Mouse (Mus musculus): ENCODE data around the gene Sirt1.

- TF ChIP-seq CTCF (conservative IDR thresholded peaks at IDR 0.05 in 1 of 2, IDR thresholded peaks at IDR 0.05 in 1 of 2; ENCODE audit: low read depth in 2 of 2, low read length in 2 of 2) = no peak
- no peak for TF ChIP-seq POLR2A (IDR thresholded peaks at IDR 0.05; ENCODE audit: low read depth, low read length)
- TF ChIP-seq MAZ (IDR thresholded peaks at IDR 0.05; ENCODE audit: low read depth, low read length) = no peak
- no peak for TF ChIP-seq SMC3 (IDR thresholded peaks at IDR 0.05; ENCODE audit: low read depth, low read length)
- TF ChIP-seq UBTF (IDR thresholded peaks at IDR 0.05; ENCODE audit: low read depth, low read length) = no peak
- no peak for TF ChIP-seq MYC (IDR thresholded peaks at IDR 0.05; ENCODE audit: low read depth, low read length)
- no peak for TF ChIP-seq POLR2AphosphoS2 (IDR thresholded peaks at IDR 0.05; ENCODE audit: low read depth, low read length)
- no peak for TF ChIP-seq ELF1 (IDR thresholded peaks at IDR 0.05; ENCODE audit: low read depth, low read length)
- no peak for TF ChIP-seq KAT2A (IDR thresholded peaks at IDR 0.05; ENCODE audit: insufficient replicate concordance, low read length)
- TF ChIP-seq EP300 (IDR thresholded peaks at IDR 0.05; ENCODE audit: low read length) = no peak
- no peak for TF ChIP-seq CHD2 (IDR thresholded peaks at IDR 0.05; ENCODE audit: low read length)
These were observed 29.4 kb downstream of the Sirt1 start for GRCm38 (mm10) chr10:63352111-63352510.

Data from CH12.LX (cell line).